Mouse (Mus musculus) yolk sac, embryonic 10.5 days (tissue): ENCODE data around the gene Ces1f.
"Not testable (repeated sequence)": the region's sequence is repeated elsewhere in the genome, so short reads cannot be mapped to it uniquely, and the experiment has no call there.

Source experiments
- DNase-seq: peaks from one replicate; pipeline ENCODE4 v3.0.0-alpha.2; 2017; ENCODE audit warnings: low spot score

Ces1f gene

DNA sequence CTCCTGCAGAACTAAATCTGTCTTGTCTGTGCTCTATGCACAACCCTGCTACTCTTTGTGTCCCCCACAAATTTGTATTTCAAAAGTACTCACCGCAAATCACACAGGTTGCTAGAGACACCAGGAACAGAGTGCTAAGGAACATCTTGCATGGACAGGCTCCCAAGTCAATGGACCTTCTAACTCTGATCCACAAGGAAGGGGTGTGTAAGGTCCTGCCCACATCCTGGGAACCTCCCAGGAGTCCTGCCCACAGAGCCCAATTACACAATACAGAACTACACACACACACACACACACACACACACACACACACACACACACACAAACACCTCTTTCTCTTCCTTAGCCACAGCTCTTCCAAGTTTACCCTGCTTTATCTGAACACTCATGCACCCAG lies at the start of gene Ces1f:
Ces1f (minus strand) TSS at position 192 of the 400 bp plus-strand sequence.
- DNase-seq: no peak

- peak; percentile 32 for DNase-seq
Observed at GRCm38 (mm10) chr8:93325123-93325522, 45.6 kb upstream of the Ces1f start.

DNA sequence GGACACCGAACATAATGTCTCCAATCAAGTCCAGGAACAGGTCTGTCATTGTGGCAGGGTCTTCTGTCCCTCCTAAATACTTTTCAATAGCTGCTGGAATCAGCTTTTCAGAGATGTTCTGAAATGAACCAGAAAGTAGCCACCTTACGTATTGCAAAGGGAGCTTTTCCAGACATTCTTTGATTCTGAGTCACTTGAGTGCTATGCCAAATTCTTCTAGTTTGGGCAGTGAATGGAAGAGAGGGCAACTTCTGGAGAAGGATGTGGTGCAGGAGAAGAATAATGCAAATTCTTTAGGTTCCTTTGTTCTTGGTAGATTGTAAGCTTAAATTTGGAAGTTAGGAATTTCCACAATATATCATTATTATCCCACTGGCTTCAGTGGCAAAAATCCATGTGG lies 37.5 kb upstream of the Ces1f start:
- DNase-seq: no peak

GRCm38 (mm10) chr8:93315557-93315956 lies 36.0 kb upstream of the Ces1f start:
- DNase-seq: no peak

GRCm38 (mm10) chr8:93283896-93284295 lies 4.3 kb upstream of the Ces1f start:
- no peak for DNase-seq

DNA sequence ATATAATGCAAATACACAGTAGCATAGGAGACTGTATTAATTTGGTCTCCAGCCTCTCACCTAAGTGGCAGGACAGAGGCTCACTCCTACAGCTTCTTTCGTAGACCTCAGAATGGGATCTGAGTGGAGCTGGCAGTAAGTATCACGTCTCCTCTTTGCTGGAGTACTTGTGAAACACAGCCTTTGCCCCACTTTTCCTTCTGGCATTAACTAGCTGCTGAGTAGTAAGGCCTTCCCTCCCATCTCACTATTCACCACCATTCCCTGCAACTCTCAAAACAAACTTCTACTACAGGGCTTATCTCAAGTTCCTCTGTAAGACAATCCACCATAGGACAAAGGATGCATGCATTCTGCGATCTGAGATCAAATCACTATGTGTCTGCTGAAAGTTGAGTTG lies 2.8 kb upstream of the Ces1f start:
- DNase-seq: no peak

DNA sequence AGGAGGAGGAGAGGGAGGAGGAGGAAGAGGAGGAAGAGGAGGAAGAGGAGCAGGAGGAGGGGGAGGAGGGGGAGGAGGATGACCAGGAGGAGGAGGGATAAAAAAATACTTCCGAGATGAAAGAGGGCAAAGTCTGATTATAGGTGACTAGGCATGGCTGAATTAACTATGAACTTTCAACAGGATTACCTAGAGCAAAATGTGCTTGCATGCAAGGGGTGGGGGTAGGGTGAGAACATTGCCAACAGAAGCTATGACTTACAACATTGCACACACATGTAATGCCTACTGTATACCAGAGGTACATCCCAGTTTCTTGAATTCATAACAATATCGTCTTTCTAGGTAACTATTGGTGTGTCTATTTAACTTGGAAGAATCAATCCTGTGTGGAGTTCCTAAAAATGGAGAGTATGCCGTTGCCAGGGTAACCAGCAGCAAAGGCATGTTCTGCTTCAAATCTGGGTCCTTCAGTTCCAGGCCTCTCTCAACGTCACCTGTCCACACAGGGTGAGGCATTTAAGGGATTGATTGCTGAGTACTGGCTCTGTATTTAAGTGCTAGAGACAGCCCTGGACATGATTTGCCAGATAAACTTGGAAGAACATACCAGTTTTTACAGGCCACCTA lies 1.3 kb downstream of the Ces1f start:
- DNase-seq: no peak

DNA sequence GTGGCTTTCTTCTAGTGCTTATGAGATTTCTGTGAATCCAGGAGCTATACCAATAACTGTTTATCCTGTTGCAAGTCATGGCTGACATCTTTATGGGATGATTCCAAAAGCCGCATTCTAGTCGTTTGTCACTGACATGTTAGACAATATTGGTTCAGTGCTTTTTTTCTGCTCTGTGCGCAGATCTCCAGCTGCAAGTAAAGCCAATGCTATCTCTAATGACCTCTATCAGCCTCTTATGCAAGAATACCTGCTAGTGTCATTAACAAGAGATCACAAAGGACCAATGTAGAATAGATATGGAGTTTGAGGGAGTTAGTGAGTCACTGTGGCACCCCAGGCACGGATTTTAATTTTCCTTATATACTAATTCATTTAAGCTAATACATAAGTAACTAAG lies 4.9 kb downstream of the Ces1f start:
- DNase-seq: no peak

DNA sequence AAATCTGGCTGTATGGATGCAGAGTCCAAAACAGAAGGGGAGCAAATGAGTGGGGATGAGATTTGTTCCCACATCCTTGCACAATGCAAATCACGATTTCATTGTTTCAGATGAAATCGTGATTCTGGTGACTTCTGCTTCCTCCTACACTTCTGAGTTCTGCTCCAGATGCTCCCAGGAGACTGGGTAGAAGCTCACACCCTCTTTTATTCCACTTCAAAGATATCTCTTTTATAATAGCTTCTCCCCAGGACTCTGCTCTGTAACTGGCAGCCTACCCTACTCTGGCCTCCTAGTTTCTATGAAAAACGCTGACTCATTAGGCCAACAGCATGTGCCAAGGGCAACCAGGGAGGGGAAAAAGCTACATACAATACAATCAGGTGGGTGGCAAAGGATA lies 6.2 kb downstream of the Ces1f start:
- no peak for DNase-seq

DNA sequence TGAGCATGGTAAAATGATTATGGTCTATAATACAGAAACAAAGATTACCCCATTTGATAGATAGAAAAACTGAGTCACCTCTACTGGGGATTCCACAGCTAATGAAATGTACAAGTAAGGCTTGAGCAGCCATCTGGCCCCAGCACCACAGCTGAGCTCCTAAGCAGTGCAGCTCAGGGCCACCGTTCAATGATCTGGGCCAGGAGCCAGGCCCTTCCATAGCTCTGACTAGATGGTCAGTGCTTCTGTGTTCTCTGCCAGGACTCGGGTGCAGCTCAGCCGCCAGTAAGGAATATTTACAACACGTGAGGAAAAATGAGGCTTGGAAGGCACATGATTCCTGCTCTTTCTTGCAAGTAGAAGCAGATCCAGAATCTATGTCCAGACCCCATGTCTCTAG lies 6.9 kb downstream of the Ces1f start:
- DNase-seq: no peak

DNA sequence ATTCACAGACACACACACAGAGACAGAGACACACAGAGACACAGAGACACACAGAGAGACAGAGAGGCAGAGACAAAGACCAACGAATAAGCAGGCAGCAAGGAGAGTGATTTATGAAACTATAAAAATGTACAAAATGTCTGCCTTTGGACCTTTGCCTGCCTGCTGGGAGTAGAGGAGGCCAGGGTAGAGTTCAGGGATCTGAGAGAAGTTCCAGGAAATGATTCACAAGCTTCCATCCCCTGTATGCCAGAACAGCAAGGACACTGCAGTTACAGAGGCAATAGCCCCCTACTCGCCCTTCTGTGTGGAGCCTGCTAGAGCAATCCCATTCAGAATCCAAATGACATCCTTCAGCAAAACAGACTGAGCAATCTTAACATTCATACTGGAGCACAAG lies 18.1 kb downstream of the Ces1f start:
- DNase-seq: peak; percentile 3

- no peak for DNase-seq
Observed at GRCm38 (mm10) chr8:93252400-93252925, 27.1 kb downstream of the Ces1f start.

DNA sequence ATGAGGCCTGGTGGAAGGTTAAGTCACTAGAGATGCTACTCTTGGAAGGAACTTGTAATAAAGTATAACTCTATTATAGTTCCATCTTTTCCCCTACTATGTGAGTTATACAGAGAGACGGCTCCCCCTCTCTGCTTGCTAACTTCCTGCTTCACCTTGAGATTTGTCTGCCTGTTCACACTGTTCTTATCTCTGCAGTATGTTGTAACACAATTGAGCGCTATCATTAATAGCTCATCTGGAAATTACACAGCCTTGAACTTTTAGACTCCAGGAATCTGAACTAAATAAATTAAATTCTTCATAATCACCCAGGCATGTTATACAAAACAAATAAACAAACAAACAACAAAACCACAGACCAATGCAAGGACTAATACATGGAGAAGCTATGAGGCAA lies 33.5 kb downstream of the Ces1f start:
- no peak for DNase-seq

GRCm38 (mm10) chr8:93239884-93240283 lies 39.7 kb downstream of the Ces1f start:
- DNase-seq: no peak

- DNase-seq: no peak
Observed at GRCm38 (mm10) chr8:93235681-93236080, 43.9 kb downstream of the Ces1f start.

DNA sequence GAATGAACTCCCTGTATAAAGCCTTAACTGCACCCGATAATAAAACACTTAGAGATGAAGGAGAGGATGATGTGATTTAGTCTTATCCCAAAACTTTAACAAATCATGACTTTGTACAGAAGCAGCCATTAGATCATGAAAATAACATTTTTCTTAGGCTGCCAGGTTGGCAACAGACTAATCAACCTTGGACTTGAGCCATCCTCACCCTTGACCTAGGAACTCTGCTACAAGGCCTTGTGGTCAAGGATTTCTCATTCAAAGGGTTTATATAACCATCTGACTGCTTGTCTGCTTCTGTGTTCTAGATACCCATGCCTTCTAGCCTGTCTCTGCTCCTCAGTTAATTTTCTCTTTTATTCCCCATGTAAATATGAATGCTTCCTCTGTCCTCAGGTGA lies 44.8 kb downstream of the Ces1f start:
- DNase-seq: no peak

GRCm38 (mm10) chr8:93234068-93234467 lies 45.5 kb downstream of the Ces1f start:
- no peak for DNase-seq

DNA sequence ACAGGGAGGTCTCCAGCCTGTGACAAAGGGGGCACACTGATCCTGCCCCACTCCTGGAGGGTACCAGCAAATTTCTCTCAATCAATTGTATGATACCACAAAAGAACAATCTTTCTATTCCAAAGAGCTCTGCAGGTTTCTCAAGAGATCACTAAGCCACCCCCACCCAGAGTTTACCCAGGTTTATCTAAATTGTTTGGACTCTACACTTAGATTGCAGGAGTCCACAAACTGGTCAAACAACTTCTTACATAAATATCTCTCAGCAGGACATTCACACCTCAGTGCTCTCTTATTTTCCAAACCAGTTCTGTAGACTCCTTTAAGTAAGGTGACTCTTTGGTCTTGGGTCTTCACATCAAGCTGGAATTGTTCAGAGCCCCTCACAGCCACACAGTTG lies 50.1 kb downstream of the Ces1f start, which contains the start of gene Ces1e:
Ces1e (minus strand) TSS at position 174 of the 400 bp plus-strand sequence.
- DNase-seq: peak; percentile 18

GRCm38 (mm10) chr8:93228673-93229370 lies 50.7 kb downstream of the Ces1f start:
- DNase-seq: peak; percentile 30

- DNase-seq: not testable (repeated sequence)
Observed at GRCm38 (mm10) chr8:93226471-93226870, 53.1 kb downstream of the Ces1f start.

GRCm38 (mm10) chr8:93221896-93222295 lies 57.7 kb downstream of the Ces1f start:
- no peak for DNase-seq

- no peak for DNase-seq
Observed at GRCm38 (mm10) chr8:93217867-93218266, 61.7 kb downstream of the Ces1f start.

- no peak for DNase-seq
Observed at GRCm38 (mm10) chr8:93217375-93217774, 62.2 kb downstream of the Ces1f start.

- no peak for DNase-seq
Observed at GRCm38 (mm10) chr8:93211091-93211490, 68.5 kb downstream of the Ces1f start.
